Mouse (Mus musculus) 416B (cell line): Measurements from ENCODE around the gene Hsf2.
"Not testable (repeated sequence)": the region's sequence is repeated elsewhere in the genome, so short reads cannot be mapped to it uniquely, and the experiment has no call there.

Source experiments
- DNase-seq: peaks from one replicate; pipeline ENCODE4 v3.0.0; 2011; ENCODE audit warnings: low read depth

The Hsf2 gene

GRCm38 (mm10) chr10:57532218-57533101 is 46.3 kb downstream of the Hsf2 start, which contains the start of gene Serinc1:
Serinc1 (minus strand) TSS chr10:57532530.
- DNase-seq, result peak; percentile 97

GRCm38 (mm10) chr10:57543890-57544289 is 57.7 kb downstream of the Hsf2 start:
- not testable (repeated sequence) for DNase-seq

- no peak for DNase-seq
These were observed 63.4 kb downstream of the Hsf2 start for GRCm38 (mm10) chr10:57549631-57550030.

GRCm38 (mm10) chr10:57553719-57554118 is 67.5 kb downstream of the Hsf2 start:
- DNase-seq, result peak; percentile 33

- no peak for DNase-seq
These were observed 71.4 kb downstream of the Hsf2 start for GRCm38 (mm10) chr10:57557597-57557996.
